Mouse (Mus musculus) limb, embryonic 14.5 days (tissue): ENCODE measurements around the gene Hsd17b14. TPM values are rescaled to one million over a fixed set of nuclear protein-coding genes. Genes with fewer than 3 reads are reported as not detected.
A peak's percentile ranks its signal among the peaks of the same experiment; 100 is the strongest.
"Not testable (repeated sequence)": the region's sequence is repeated elsewhere in the genome, so short reads cannot be mapped to it uniquely, and the experiment has no call there.

Experiments used
- ATAC-seq: fragments of 200-750 bp; cut with Nextera tagmentation; 2 replicates; pipeline ENCODE4 v1.8.0; 2017; ENCODE audit warnings: low read depth, moderate number of reproducible peaks, moderate TSS enrichment; ENCODE audit not compliant: low FRiP score
- DNase-seq: peaks from one replicate; pipeline ENCODE4 v3.0.0-alpha.2; 2015; ENCODE audit warnings: low spot score
- H3K27ac ChIP-seq: fragments of 300-500 bp; sonication (generic); replicated peaks from 2 replicates; pipeline ENCODE4 v1.5.1; 2014; ENCODE audit warnings: low read depth, mild to moderate bottlenecking, low read length, moderate library complexity, mixed read lengths
- H3K27me3 ChIP-seq: fragments of 300-500 bp; sonication (generic); 2 replicates; pipeline ENCODE4 v1.6.1; 2014; ENCODE audit warnings: low read length, mixed read lengths; ENCODE audit not compliant: control insufficient read depth, insufficient read depth
- H3K36me3 ChIP-seq: fragments of 300-500 bp; sonication (generic); 2 replicates; pipeline ENCODE4 v1.6.1; 2014; ENCODE audit warnings: mild to moderate bottlenecking, low read length, moderate library complexity, mixed read lengths; ENCODE audit not compliant: control insufficient read depth, insufficient read depth
- H3K4me1 ChIP-seq: fragments of 300-500 bp; sonication (generic); 2 replicates; pipeline ENCODE4 v1.6.1; 2014; ENCODE audit warnings: antibody characterized with exemption, low read length, mixed read lengths; ENCODE audit not compliant: control insufficient read depth, insufficient read depth
- H3K4me2 ChIP-seq: fragments of 300-500 bp; sonication (generic); replicated peaks from 2 replicates; pipeline ENCODE4 v1.6.1; 2014; ENCODE audit warnings: low read depth, mild to moderate bottlenecking, low read length, moderate library complexity; ENCODE audit not compliant: severe bottlenecking
- H3K4me3 ChIP-seq: fragments of 300-500 bp; sonication (generic); replicated peaks from 2 replicates; pipeline ENCODE4 v1.5.1; 2014; ENCODE audit warnings: low read length
- H3K9ac ChIP-seq: fragments of 300-500 bp; sonication (generic); 2 replicates; pipeline ENCODE4 v1.6.1; 2014; ENCODE audit warnings: mild to moderate bottlenecking, low read depth, low read length, moderate library complexity; ENCODE audit not compliant: severe bottlenecking
- H3K9me3 ChIP-seq: fragments of 300-500 bp; sonication (generic); 2 replicates; pipeline ENCODE4 v1.6.1; 2016; ENCODE audit warnings: low read length; ENCODE audit not compliant: control insufficient read depth
- POLR2A ChIP-seq: fragments of 200-500 bp; IDR thresholded peaks from 2 replicates; pipeline ENCODE4 v1.8.0; 2012; ENCODE audit warnings: inconsistent platforms, mild to moderate bottlenecking, moderate library complexity, borderline replicate concordance; ENCODE audit not compliant: insufficient read depth, insufficient read length; ENCODE audit errors: extremely low read depth
- WGBS: fragments of 180-500 bp; shearing (Covaris S2); extraction: QIAGEN DNeasy Blood & Tissue Kit; methylation state at CpG from one replicate; pipeline ENCODE4 v1.1.7; 2014; 5-methylcytosine and 5-hydroxymethylcytosine counted together
- polyA plus RNA-seq, 2 experiments: library from polyadenylated mRNA; depleted of rRNA in 1 of 2; stranded (reverse) in 1 of 2; unstranded in 1 of 2; fragments of >200 nt; fragmentation: Nextera tagmentation in 1 of 2; extraction: Ambion mirVana in 1 of 2; gene quantifications; 2 replicates each; pipeline versions ENCODE4 v1.2.1 to v1.2.3; 2012 to 2014

The Hsd17b14 gene
- polyA plus RNA-seq, 2 experiments, result 0.92 to 1.2 TPM

GRCm38 (mm10) chr7:45524841-45525621, 29.7 kb upstream of the Hsd17b14 start:
- Histone ChIP-seq H3K27me3 (no peaks in the 10 kb centered on the region), H3K4me3 (peak overlapping the region; percentile 82), H3K9ac (peak overlapping the region; percentile 91), H3K4me1 (peaks cover 19% of the 10 kb centered on the region), H3K4me2 (peak overlapping the region; percentile 79), H3K9me3 (no peaks in the 10 kb centered on the region), H3K36me3 (peaks cover 15% of the 10 kb centered on the region), H3K27ac (peak overlapping the region; percentile 95; the same call in 1 of the 2 replicates)
- 21% methylated on average over 12 of the region's 12 CpGs for WGBS
- no peak for TF ChIP-seq POLR2A
- ATAC-seq (no peak), DNase-seq (no peak)

- Histone ChIP-seq H3K36me3 (peaks cover 15% of the 10 kb centered on the region), H3K27ac (peak within 1 kb of the TSS; percentile 95), H3K4me1 (peaks cover 21% of the 10 kb centered on the region), H3K4me3 (peak within 1 kb of the TSS; percentile 82), H3K9ac (peak within 1 kb of the TSS; percentile 91), H3K27me3 (no peaks in the 10 kb centered on the region), H3K4me2 (peak within 1 kb of the TSS; percentile 79), H3K9me3 (no peaks in the 10 kb centered on the region)
- WGBS, result under 1% methylated on average over 54 of the region's 54 CpGs
- DNase-seq (peak; percentile 91), ATAC-seq (peak; percentile 91)
- TF ChIP-seq POLR2A, result peak; percentile 87; the same call in 1 of the 2 replicates
Observed at GRCm38 (mm10) chr7:45525809-45526473, 28.8 kb upstream of the Hsd17b14 start, which contains the start of the genes Ppp1r15a and Plekha4. TSS of gene Ppp1r15a (minus strand) at chr7:45526268. TSS of gene Plekha4 (plus strand) at chr7:45526330.

DNA sequence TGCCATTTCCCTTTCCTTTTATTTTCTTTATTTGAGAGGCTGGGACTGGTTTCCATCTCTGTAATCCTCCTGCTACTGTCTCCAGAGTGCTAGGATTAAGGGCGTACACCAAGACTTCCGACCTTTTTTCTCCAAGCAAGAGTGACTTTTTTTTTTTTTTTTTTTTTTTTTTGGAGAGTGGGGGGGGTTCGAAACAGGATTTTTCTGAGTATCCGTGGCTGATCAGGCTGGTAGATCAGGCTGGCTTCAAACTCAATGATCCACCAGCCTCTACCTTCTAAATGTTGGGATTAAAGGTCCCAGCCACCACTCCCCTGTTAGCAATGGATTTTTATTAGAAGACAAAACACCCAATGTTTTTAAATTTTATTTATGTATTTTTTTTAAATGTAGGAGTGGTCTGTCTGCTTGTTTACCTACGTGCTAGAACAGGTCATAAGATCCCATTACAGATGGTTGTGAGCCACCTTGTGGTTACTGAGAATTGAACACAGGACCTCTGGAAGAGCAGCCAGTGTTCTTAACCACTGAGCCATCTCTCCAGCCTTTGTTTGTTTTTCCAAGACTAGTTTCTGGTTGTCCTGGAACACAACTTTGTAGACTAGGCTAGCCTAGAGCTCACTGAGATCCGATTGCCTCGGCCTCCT, 28.1 kb upstream of the Hsd17b14 start:
- H3K4me3 ChIP-seq, result peak overlapping the region; percentile 82
- no peak for DNase-seq
- peak overlapping the region; percentile 79 for H3K4me2 ChIP-seq
- no peaks in the 10 kb centered on the region for H3K27me3 ChIP-seq
- no peak for TF ChIP-seq POLR2A
- H3K36me3 ChIP-seq, result peaks cover 15% of the 10 kb centered on the region
- no peaks in the 10 kb centered on the region for H3K9me3 ChIP-seq
- 25% methylated on average over 7 of the region's 7 CpGs for WGBS
- H3K9ac ChIP-seq, result peak overlapping the region; percentile 91
- peaks cover 21% of the 10 kb centered on the region for H3K4me1 ChIP-seq
- peak overlapping the region; percentile 95 for H3K27ac ChIP-seq
- no peak for ATAC-seq

DNA sequence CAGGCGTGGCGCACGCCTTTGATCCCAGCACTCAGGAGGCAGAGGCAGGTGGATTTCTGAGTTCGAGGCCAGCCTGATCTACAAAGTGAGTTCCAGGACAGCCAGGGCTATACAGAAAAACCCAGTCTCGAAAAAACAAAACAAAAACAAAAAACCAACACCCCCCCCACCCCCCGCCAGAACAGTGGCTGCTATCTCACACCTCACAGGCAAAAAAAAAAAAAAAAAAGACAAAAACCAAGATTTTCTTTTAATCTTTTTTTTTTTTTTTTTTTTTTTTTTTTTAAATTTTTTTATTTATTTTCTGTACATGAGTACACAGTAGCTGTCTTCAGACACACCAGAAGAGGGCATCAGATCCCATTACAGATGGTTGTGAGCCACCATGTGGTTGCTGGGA, 27.5 kb upstream of the Hsd17b14 start:
- 88% methylated on average over 6 of the region's 6 CpGs for WGBS
- H3K4me2 ChIP-seq, H3K9me3 ChIP-seq, H3K4me3 ChIP-seq, H3K9ac ChIP-seq, H3K27ac ChIP-seq, ATAC-seq, DNase-seq, H3K27me3 ChIP-seq: not testable (repeated sequence)
- peaks cover 15% of the 10 kb centered on the region for H3K36me3 ChIP-seq
- H3K4me1 ChIP-seq, result peaks cover 21% of the 10 kb centered on the region

GRCm38 (mm10) chr7:45529461-45529860, 25.2 kb upstream of the Hsd17b14 start:
- Histone ChIP-seq H3K4me3 (no peak overlapping the region), H3K27ac (no peak overlapping the region)
- TF ChIP-seq POLR2A, result no peak

More at GRCm38 (mm10) chr7:45529461-45529860, 25.2 kb upstream of the Hsd17b14 start:
- Histone ChIP-seq H3K4me2 (0 out of 2 replicates have a peak overlapping the region, but pooled peaks have one; percentile 7), H3K27me3 (no peaks in the 10 kb centered on the region), H3K9me3 (no peaks in the 10 kb centered on the region), H3K4me1 (peaks cover 17% of the 10 kb centered on the region; the same call in 1 of the 2 replicates), H3K9ac (no peak overlapping the region), H3K36me3 (peaks cover 3% of the 10 kb centered on the region; the same call in 1 of the 2 replicates)
- DNase-seq (no peak), ATAC-seq (no peak)
- WGBS, result 21% methylated on average over 6 of the region's 6 CpGs
